ENCODE assay signal across 9 mouse cellular contexts in the genomic region with DNA sequence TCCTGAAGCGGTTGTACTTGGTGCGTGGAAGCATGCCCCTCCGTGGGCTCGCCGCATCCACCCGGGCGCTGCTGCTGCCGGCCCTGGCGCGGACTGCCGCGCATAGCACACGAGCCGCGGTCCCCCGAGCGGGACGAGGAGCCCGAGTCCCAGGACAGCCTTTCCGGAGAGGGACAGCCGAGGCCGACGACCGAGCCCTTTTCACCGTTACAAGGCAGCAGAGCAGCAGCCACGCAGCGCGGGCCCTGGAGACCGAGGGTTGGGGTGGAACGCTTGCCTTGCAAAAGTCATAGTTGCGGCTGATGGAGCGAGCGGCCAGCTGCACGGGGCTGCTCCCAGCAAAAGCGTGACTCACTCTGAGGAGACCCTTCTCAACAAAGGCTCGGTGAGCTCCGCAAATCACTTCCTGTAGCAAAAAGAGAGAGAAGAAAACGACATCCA. TPM values are rescaled to one million over a fixed set of nuclear protein-coding genes. Genes with fewer than 3 reads are reported as not detected.
DNase-seq lines count a peak whose midpoint lies in the region; ATAC-seq and TF ChIP-seq lines count a peak whose summit lies in the region.
"Had no signal": no experiment of that assay in that cellular context is flagged by ENCODE, and none has a peak within 500 bp of the region (broad histone marks: within the 10 kb centered on the region; RNA-seq: fewer than 3 reads in every experiment).

No protein-coding gene starts in this region.

- H3K4me1 ChIP-seq in ES-E14 (ENCODE audit: control insufficient read depth in 2 of 2, insufficient read depth in 2 of 2, low read length in 2 of 2, poor library complexity in 1 of 2): peaks cover 0 to 2% of the 10 kb centered on the region in 2 experiments; a peak in 1 of 4 replicates
- H3K4me1 ChIP-seq in heart, postnatal 0 days (ENCODE audit: control insufficient read depth, insufficient read depth): peaks cover 20% of the 10 kb centered on the region; the same call in 1 of the 2 replicates
- H3K4me1 ChIP-seq in neural tube, embryonic 13.5 days (replicated peaks): peaks cover 50% of the 10 kb centered on the region

- no peak for TF ChIP-seq CTCF in gastrocnemius, adult 2 months (IDR thresholded peaks at IDR 0.05)
- TF ChIP-seq CTCF in heart, postnatal 0 days (IDR thresholded peaks at IDR 0.05; ENCODE audit: low read depth): no peak

- H3K27ac ChIP-seq in gastrocnemius, adult 2 months: peak overlapping the region; percentile 38
- H3K27ac ChIP-seq in ES-E14 (ENCODE audit: insufficient read depth, low read depth, low read length, poor library complexity, severe bottlenecking): no peak overlapping the region
- no peak overlapping the region for H3K27ac ChIP-seq in heart, postnatal 0 days (ENCODE audit: low read depth)
- peak overlapping the region; percentile 88 for H3K27ac ChIP-seq in neural tube, embryonic 13.5 days (replicated peaks)

- H3K4me3 ChIP-seq in gastrocnemius, adult 2 months: peak overlapping the region; percentile 72
- H3K4me3 ChIP-seq in ES-E14 (ENCODE audit: insufficient read depth in 1 of 2, low read depth in 1 of 2, low read length in 2 of 2, poor library complexity in 1 of 2, severe bottlenecking in 1 of 2): peak overlapping the region; percentile 47 to 54; a peak in 3 of 4 replicates
- H3K4me3 ChIP-seq in heart, postnatal 0 days (ENCODE audit: low read depth, low read length): peak overlapping the region; percentile 48
- H3K4me3 ChIP-seq in neural tube, embryonic 13.5 days: peak overlapping the region; percentile 56

- ATAC-seq in heart, postnatal 0 days (ENCODE audit: insufficient read depth, low read depth): 0 out of 2 replicates have a peak, but pooled peaks have one; percentile 5
- no peak for ATAC-seq in neural tube, embryonic 13.5 days (ENCODE audit: low read depth)

- H3K9me3 ChIP-seq in ES-E14 (ENCODE audit: control insufficient read depth, insufficient read depth, low read depth, low read length): no peaks in the 10 kb centered on the region
- H3K9me3 ChIP-seq in heart, postnatal 0 days (replicated peaks; ENCODE audit: control insufficient read depth, low read length): no peaks in the 10 kb centered on the region
- no peaks in the 10 kb centered on the region for H3K9me3 ChIP-seq in neural tube, embryonic 13.5 days

- intact Hi-C loops in gastrocnemius, adult 2 months (cut with DNase I): no loop called here
- intact Hi-C loops in left cerebral cortex, postnatal 4 days (cut with DNase I): loop anchor here (5.0 kb wide), 1 partner anchor 50 kb away; no protein-coding TSS in a partner anchor

- TF ChIP-seq EP300 in heart, postnatal 0 days (IDR thresholded peaks at IDR 0.05; ENCODE audit: low read depth): no peak

- in situ Hi-C loops in ES-E14 (cut with MboI; ENCODE audit: low sequenced_read_pairs in 2 of 2, unreplicated experiment in 2 of 2): no loop called here

- H3K36me3 ChIP-seq in ES-E14 (ENCODE audit: control insufficient read depth, insufficient read depth, low read length, poor library complexity, severe bottlenecking): no peaks in the 10 kb centered on the region
- no peaks in the 10 kb centered on the region for H3K36me3 ChIP-seq in heart, postnatal 0 days (replicated peaks; ENCODE audit: control insufficient read depth, insufficient read depth, low read length)
- H3K36me3 ChIP-seq in neural tube, embryonic 13.5 days: no peaks in the 10 kb centered on the region

- 1% methylated on average over 38 of the region's 38 CpGs for WGBS in heart, postnatal 0 days
- under 1% methylated on average over 38 of the region's 38 CpGs for WGBS in neural tube, embryonic 13.5 days

- peaks cover 55% of the 10 kb centered on the region for H3K27me3 ChIP-seq in heart, postnatal 0 days (ENCODE audit: control insufficient read depth, insufficient read depth, low read length)
- H3K27me3 ChIP-seq in neural tube, embryonic 13.5 days: peaks cover 73% of the 10 kb centered on the region

- H3K9ac ChIP-seq in ES-E14 (ENCODE audit: insufficient read depth, low read depth, low read length, poor library complexity, severe bottlenecking): peak overlapping the region; percentile 21
- peak overlapping the region; percentile 27; the same call in 1 of the 2 replicates for H3K9ac ChIP-seq in heart, postnatal 0 days (replicated peaks; ENCODE audit: low read depth, low read length)
- peak overlapping the region; percentile 77 for H3K9ac ChIP-seq in neural tube, embryonic 13.5 days

- peak; percentile 45 for DNase-seq in gastrocnemius, adult 2 months
- DNase-seq in gastrocnemius, adult 8-10 months (ENCODE audit: low spot score in 2 of 2): no peak
- DNase-seq in ES-E14 (ENCODE audit: low read depth, low spot score): no peak
- DNase-seq in embryo, embryonic 10.5 days (ENCODE audit: low spot score): peak; percentile 59
- no peak for DNase-seq in heart, postnatal 0 days (ENCODE audit: low spot score)
- DNase-seq in left cerebral cortex, postnatal 4 days: peak; percentile 30
- no peak for DNase-seq in spleen, adult 18-20 months

- peak overlapping the region; percentile 71 for H3K4me2 ChIP-seq in heart, postnatal 0 days (ENCODE audit: low read depth, low read length)
- peak overlapping the region; percentile 96 for H3K4me2 ChIP-seq in neural tube, embryonic 13.5 days

TF ChIP-seq in ES-E14, 5 proteins besides CTCF, POLR2A, EP300 and RAD21:
- no peak for TF ChIP-seq HCFC1 (IDR thresholded peaks at IDR 0.05; ENCODE audit: borderline replicate concordance, insufficient read depth, low read length)
- TF ChIP-seq MAFK (IDR thresholded peaks at IDR 0.05; ENCODE audit: insufficient read depth, low read depth, low read length): no peak

RNA-seq across cellular contexts. Expression of a gene that starts 1.8 kb away (rescaled TPM):
- 1 to 10 TPM in 1 of 2 experiments, under 1 TPM in 1; 0.59 to 1.4 TPM for total RNA-seq in gastrocnemius, adult 2 months (2021)
- total RNA-seq in gastrocnemius, adult 8-10 months (2022): 1 to 10 TPM in 2 of 4 experiments, under 1 TPM in 2; 0.75 to 1.1 (median 1.0) TPM
- 0.69 and 1.4 TPM in 2 replicates for total RNA-seq in ES-E14 (2012; rRNA removed)
- 2.1 and 3.0 TPM in 2 replicates for total RNA-seq in heart, postnatal 0 days (2014; rRNA removed; ENCODE audit: low replicate concordance)
- polyA plus RNA-seq in heart, postnatal 0 days (2015; fragmentation: Nextera tagmentation; extraction: Ambion mirVana): 0.12 and 0.16 TPM in 2 replicates
- total RNA-seq in left cerebral cortex, postnatal 4 days (2021): 100 to 1,000 TPM; 157 to 163 TPM
- 3.4 and 4.4 TPM in 2 replicates for polyA plus RNA-seq in neural tube, embryonic 13.5 days (2015; fragmentation: Nextera tagmentation; extraction: Ambion mirVana)
- total RNA-seq: hematopoietic stem cell, adult 5-6 weeks had no signal

Comparison
In these comparisons a context has a peak if more than half of its experiments do, and no peak if none do; other contexts are left out.
1. DNase-seq: peak in gastrocnemius, adult 2 months (single experiment), embryo, embryonic 10.5 days (single experiment) and left cerebral cortex, postnatal 4 days (single experiment); none in gastrocnemius, adult 8-10 months (0 of 2), ES-E14 (single experiment), heart, postnatal 0 days (single experiment) and spleen, adult 18-20 months (0 of 2).
2. H3K27ac ChIP-seq: peak in gastrocnemius, adult 2 months (single experiment) and neural tube, embryonic 13.5 days (single experiment); none in ES-E14 (single experiment) and heart, postnatal 0 days (single experiment).
3. H3K9ac ChIP-seq: peak in every context shown above with its lines; median percentile 77 in neural tube, embryonic 13.5 days; 27 in heart, postnatal 0 days; 21 in ES-E14.
4. RNA of a gene that starts 1.8 kb away (total RNA-seq): 157 to 163 TPM in left cerebral cortex, postnatal 4 days; 2.1 to 3.0 TPM in heart, postnatal 0 days, 0.59 to 1.4 TPM in gastrocnemius, adult 2 months, 0.69 to 1.4 TPM in ES-E14 and 0.75 to 1.1 TPM in gastrocnemius, adult 8-10 months; every median in the first group is over 10 times any median in the second.
5. Peak in every context shown above with its lines, with median percentiles within 50 percentile points of each other: H3K4me3 ChIP-seq.